Mouse (Mus musculus): Measurements from ENCODE around the gene Olfr651. TPM values are rescaled to one million over a fixed set of nuclear protein-coding genes. Genes with fewer than 3 reads are reported as not detected.

The Olfr651 gene
- polyA plus RNA-seq, 1 experiment from 2014 or later: not detected

DNA sequence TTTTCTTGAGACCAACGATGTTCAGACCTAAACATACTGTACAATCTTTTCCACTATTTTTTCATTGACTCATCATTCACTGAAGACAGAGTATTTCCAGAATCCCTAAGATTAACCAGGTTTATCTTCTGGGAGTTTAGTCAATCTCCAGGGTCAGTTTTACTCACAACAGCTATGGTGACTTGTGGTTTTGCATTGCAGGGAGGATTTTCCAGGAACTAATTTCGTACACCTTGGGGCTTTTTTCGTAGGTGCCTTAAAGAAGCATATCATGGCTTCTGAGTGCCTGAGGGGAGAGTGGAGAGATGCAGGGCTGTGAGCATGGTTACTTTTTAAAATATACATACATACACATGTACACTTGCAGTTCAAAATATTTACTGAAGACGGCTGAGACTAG lies 36.8 kb downstream of the Olfr651 start, which contains the start of gene Olfr654:
Gene Olfr654 (plus strand): TSS at position 301 of the 400 bp plus-strand sequence.
- Histone ChIP-seq H3K4me2 (ENCODE audit: low read depth, low read length) (no peak within 1 kb of the TSS), H3K9me3 (replicated peaks; ENCODE audit: control insufficient read depth, low read length) (no peaks in the 10 kb centered on the region), H3K4me1 (ENCODE audit: control insufficient read depth, insufficient read depth, low read length) (no peaks in the 10 kb centered on the region), H3K36me3 (ENCODE audit: control insufficient read depth, insufficient read depth) (no peaks in the 10 kb centered on the region), H3K4me3 (ENCODE audit: low read length) (no peak within 1 kb of the TSS), H3K9ac (ENCODE audit: low read length) (no peak within 1 kb of the TSS), H3K27me3 (ENCODE audit: control insufficient read depth, insufficient read depth, low read length) (no peaks in the 10 kb centered on the region), H3K27ac (ENCODE audit: low read length) (no peak within 1 kb of the TSS)
- 76% methylated on average over 4 of the region's 4 CpGs for WGBS
- no peak for ATAC-seq (replicated peaks; ENCODE audit: extremely low read depth, insufficient read depth, low FRiP score)

DNA sequence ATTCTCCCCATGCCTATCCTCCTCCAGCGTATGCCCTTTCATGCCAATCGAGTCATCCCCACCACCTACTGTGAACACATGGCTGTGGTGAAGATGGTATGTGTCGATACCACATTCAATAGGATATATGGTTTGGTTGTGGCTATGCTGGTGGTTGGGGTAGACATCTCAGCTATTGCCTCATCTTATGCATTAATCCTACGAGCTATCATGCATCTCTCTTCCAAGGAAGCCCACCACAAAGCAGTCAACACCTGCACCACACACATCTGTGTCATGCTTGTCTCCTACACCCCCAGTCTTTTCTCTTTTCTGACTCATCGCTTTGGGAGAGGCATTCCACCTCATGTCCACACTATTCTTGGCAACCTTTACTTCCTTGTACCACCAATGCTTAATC lies 38.3 kb downstream of the Olfr651 start:
- ATAC-seq (replicated peaks; ENCODE audit: extremely low read depth, insufficient read depth, low FRiP score): no peak
- Histone ChIP-seq H3K27me3 (ENCODE audit: control insufficient read depth, insufficient read depth, low read length) (no peaks in the 10 kb centered on the region), H3K9ac (ENCODE audit: low read length) (no peak overlapping the region), H3K27ac (ENCODE audit: low read length) (no peak overlapping the region), H3K36me3 (ENCODE audit: control insufficient read depth, insufficient read depth) (no peaks in the 10 kb centered on the region), H3K4me1 (ENCODE audit: control insufficient read depth, insufficient read depth, low read length) (no peaks in the 10 kb centered on the region), H3K4me2 (ENCODE audit: low read depth, low read length) (no peak overlapping the region), H3K9me3 (replicated peaks; ENCODE audit: control insufficient read depth, low read length) (no peaks in the 10 kb centered on the region), H3K4me3 (ENCODE audit: low read length) (no peak overlapping the region)
- 75% methylated on average over 5 of the region's 5 CpGs for WGBS

DNA sequence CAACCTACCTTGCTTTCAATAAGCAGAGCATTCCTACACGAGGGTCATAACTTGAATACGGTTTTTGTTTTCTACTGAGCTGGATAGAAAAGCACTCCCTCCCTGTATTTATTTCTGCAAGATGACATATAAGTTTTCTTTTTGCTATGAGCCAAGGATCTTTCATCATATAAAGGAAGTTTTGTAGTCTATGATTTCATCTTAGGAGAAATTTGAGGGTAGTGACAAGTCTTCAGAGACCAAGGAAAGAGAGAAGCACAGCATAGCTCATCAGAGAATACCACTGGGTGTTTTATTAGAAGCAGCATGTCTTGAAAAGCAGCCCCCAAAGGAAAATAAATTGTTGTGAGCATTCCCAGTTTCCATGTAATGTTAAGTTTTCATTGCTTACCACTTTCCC lies 51.7 kb downstream of the Olfr651 start, which contains the start of gene Olfr655:
Gene Olfr655 (minus strand): TSS at position 101 of the 400 bp plus-strand sequence.
- H3K4me1 ChIP-seq (ENCODE audit: control insufficient read depth, insufficient read depth, low read length): no peaks in the 10 kb centered on the region
- H3K4me3 ChIP-seq (ENCODE audit: low read length): no peak within 1 kb of the TSS
- no peak within 1 kb of the TSS for H3K27ac ChIP-seq (ENCODE audit: low read length)
- no peaks in the 10 kb centered on the region for H3K36me3 ChIP-seq (ENCODE audit: control insufficient read depth, insufficient read depth)
- ATAC-seq (replicated peaks; ENCODE audit: extremely low read depth, insufficient read depth, low FRiP score): no peak
- no peak within 1 kb of the TSS for H3K9ac ChIP-seq (ENCODE audit: low read length)
- H3K4me2 ChIP-seq (ENCODE audit: low read depth, low read length): no peak within 1 kb of the TSS
- no peaks in the 10 kb centered on the region for H3K27me3 ChIP-seq (ENCODE audit: control insufficient read depth, insufficient read depth, low read length)
- WGBS: 79% methylated on average over 2 of the region's 2 CpGs
- H3K9me3 ChIP-seq (replicated peaks; ENCODE audit: control insufficient read depth, low read length): no peaks in the 10 kb centered on the region

DNA sequence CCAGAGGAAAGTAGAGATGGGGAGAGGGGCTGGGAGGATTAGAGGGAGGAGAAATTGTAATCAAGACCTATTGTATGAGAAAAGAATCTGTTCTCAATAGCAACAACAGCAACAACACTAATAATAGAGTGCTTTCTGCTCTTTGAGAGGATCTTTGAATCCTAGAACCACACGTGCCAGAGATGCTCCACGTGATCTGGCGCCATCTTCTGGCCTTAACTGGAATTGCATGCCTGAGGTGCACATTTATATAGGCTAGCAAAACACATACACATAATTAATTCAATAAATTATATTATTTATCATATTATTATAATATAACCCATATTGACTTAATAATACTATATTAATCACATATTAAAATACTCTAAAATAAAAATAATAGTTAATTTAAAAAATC lies 53.2 kb downstream of the Olfr651 start:
- no peak overlapping the region for H3K9ac ChIP-seq (ENCODE audit: low read length)
- H3K36me3 ChIP-seq (ENCODE audit: control insufficient read depth, insufficient read depth): no peaks in the 10 kb centered on the region
- ATAC-seq (replicated peaks; ENCODE audit: extremely low read depth, insufficient read depth, low FRiP score): no peak
- 6% methylated on average over 3 of the region's 3 CpGs for WGBS
- no peaks in the 10 kb centered on the region for H3K4me1 ChIP-seq (ENCODE audit: control insufficient read depth, insufficient read depth, low read length)
- no peak overlapping the region for H3K4me3 ChIP-seq (ENCODE audit: low read length)
- H3K9me3 ChIP-seq (replicated peaks; ENCODE audit: control insufficient read depth, low read length): no peaks in the 10 kb centered on the region
- no peak overlapping the region for H3K27ac ChIP-seq (ENCODE audit: low read length)
- no peaks in the 10 kb centered on the region for H3K27me3 ChIP-seq (ENCODE audit: control insufficient read depth, insufficient read depth, low read length)
- H3K4me2 ChIP-seq (ENCODE audit: low read depth, low read length): no peak overlapping the region

Other genes with a start within 250 kb of the Olfr651 start
- gene Trim12a, start 234.7 kb upstream of the Olfr651 start, polyA plus RNA-seq (2015; fragmentation: Nextera tagmentation; extraction: Ambion mirVana): 7.5 and 10.1 TPM in 2 replicates
- gene Trim34b, start 220.7 kb upstream of the Olfr651 start, polyA plus RNA-seq (2015; fragmentation: Nextera tagmentation; extraction: Ambion mirVana): 0.13 and 0.20 TPM in 2 replicates
- gene Trim12c, start 196.8 kb upstream of the Olfr651 start, polyA plus RNA-seq (2015; fragmentation: Nextera tagmentation; extraction: Ambion mirVana): 2.2 and 2.9 TPM in 2 replicates
- 0.05 and 0.07 TPM in 2 replicates for gene Trim30b, start 180.2 kb upstream of the Olfr651 start, polyA plus RNA-seq (2015; fragmentation: Nextera tagmentation; extraction: Ambion mirVana)
- 0.11 and 0.26 TPM in 2 replicates for gene Trim30c, start 149.3 kb upstream of the Olfr651 start, polyA plus RNA-seq (2015; fragmentation: Nextera tagmentation; extraction: Ambion mirVana)
- gene Trim30a, start 84.9 kb upstream of the Olfr651 start, polyA plus RNA-seq (2015; fragmentation: Nextera tagmentation; extraction: Ambion mirVana): 1.3 and 2.2 TPM in 2 replicates
- gene Trim30d, start 42.3 kb upstream of the Olfr651 start, polyA plus RNA-seq (2015; fragmentation: Nextera tagmentation; extraction: Ambion mirVana): 0.41 and 0.95 TPM in 2 replicates
- gene Olfr652, start 10.8 kb downstream of the Olfr651 start, polyA plus RNA-seq (2015; fragmentation: Nextera tagmentation; extraction: Ambion mirVana): not detected in 2 replicates
- not detected in 2 replicates for gene Olfr653, start 27.2 kb downstream of the Olfr651 start, polyA plus RNA-seq (2015; fragmentation: Nextera tagmentation; extraction: Ambion mirVana)
- gene Olfr654, start 36.9 kb downstream of the Olfr651 start, polyA plus RNA-seq (2015; fragmentation: Nextera tagmentation; extraction: Ambion mirVana): not detected in 2 replicates
- not detected in 2 replicates for gene Olfr655, start 51.6 kb downstream of the Olfr651 start, polyA plus RNA-seq (2015; fragmentation: Nextera tagmentation; extraction: Ambion mirVana)
- gene Olfr656, start 63.8 kb downstream of the Olfr651 start, polyA plus RNA-seq (2015; fragmentation: Nextera tagmentation; extraction: Ambion mirVana): not detected in 2 replicates
- not detected in 2 replicates for gene Olfr657, start 74.7 kb downstream of the Olfr651 start, polyA plus RNA-seq (2015; fragmentation: Nextera tagmentation; extraction: Ambion mirVana)
- not detected in 2 replicates for gene Olfr658, start 97.2 kb downstream of the Olfr651 start, polyA plus RNA-seq (2015; fragmentation: Nextera tagmentation; extraction: Ambion mirVana)
- not detected in 2 replicates for gene Olfr659, start 116.6 kb downstream of the Olfr651 start, polyA plus RNA-seq (2015; fragmentation: Nextera tagmentation; extraction: Ambion mirVana)
- not detected in 2 replicates for gene Olfr661, start 136.4 kb downstream of the Olfr651 start, polyA plus RNA-seq (2015; fragmentation: Nextera tagmentation; extraction: Ambion mirVana)
- not detected in 2 replicates for gene Usp17le, start 227.3 kb downstream of the Olfr651 start, polyA plus RNA-seq (2015; fragmentation: Nextera tagmentation; extraction: Ambion mirVana)

All from heart, embryonic 16.5 days (tissue).